Mouse (Mus musculus) left cerebral cortex, postnatal 25 days (tissue): ENCODE measurements around the gene Mfsd9. TPM values are rescaled to one million over a fixed set of nuclear protein-coding genes. Genes with fewer than 3 reads are reported as not detected.
A peak's percentile ranks its signal among the peaks of the same experiment; 100 is the strongest.

Experiments
- DNase-seq, 2 experiments: peaks; one replicate each; pipeline ENCODE4 v3.0.0; 2022; ENCODE audit warnings: low spot score in 2 of 2, mixed read lengths in 1 of 2
- intact Hi-C: fragments of 180-260 bp; cut with DNase I; formaldehyde crosslinking; loops from one replicate; pipeline ENCODE4 v1.15.1; 2025
- total RNA-seq, 2 experiments: library from RNA; stranded (reverse); gene quantifications; 2 replicates each; pipeline ENCODE4 v1.2.3; 2021

The Mfsd9 gene
- total RNA-seq: 1 to 10 TPM; 3.6 to 4.3 TPM

GRCm38 (mm10) chr1:40790324-40791141 lies at the start of gene Mfsd9:
TSS of gene Mfsd9 (minus strand) at chr1:40790687.
- peak; percentile 90 to 91 for DNase-seq
- intact Hi-C loops: no loop called here

- intact Hi-C loops: no loop called here
- no peak for DNase-seq
Observed at GRCm38 (mm10) chr1:40835468-40835867, 45.0 kb upstream of the Mfsd9 start.

- no peak for DNase-seq
- intact Hi-C loops: no loop called here
Observed at GRCm38 (mm10) chr1:40830712-40831507, 40.4 kb upstream of the Mfsd9 start.

- intact Hi-C loops: no loop called here
- no peak for DNase-seq
Observed at GRCm38 (mm10) chr1:40829213-40829914, 38.9 kb upstream of the Mfsd9 start.

GRCm38 (mm10) chr1:40825826-40826225 lies 35.3 kb upstream of the Mfsd9 start:
- DNase-seq: no peak
- intact Hi-C loops: no loop called here

- DNase-seq: no peak
- intact Hi-C loops: no loop called here
Observed at GRCm38 (mm10) chr1:40824936-40825335, 34.4 kb upstream of the Mfsd9 start.

- DNase-seq: no peak
- intact Hi-C loops: no loop called here
Observed at GRCm38 (mm10) chr1:40824517-40824916, 34.0 kb upstream of the Mfsd9 start.

GRCm38 (mm10) chr1:40815071-40815845 lies 24.8 kb upstream of the Mfsd9 start:
- no peak for DNase-seq

GRCm38 (mm10) chr1:40808643-40809042 lies 18.2 kb upstream of the Mfsd9 start:
- intact Hi-C loops: no loop called here
- no peak for DNase-seq

More at GRCm38 (mm10) chr1:40815071-40815845, 24.8 kb upstream of the Mfsd9 start:
- intact Hi-C loops: no loop called here

- intact Hi-C loops: no loop called here
- DNase-seq: no peak
Observed at GRCm38 (mm10) chr1:40805891-40806290, 15.4 kb upstream of the Mfsd9 start.

- DNase-seq: no peak
- intact Hi-C loops: no loop called here
Observed at GRCm38 (mm10) chr1:40805351-40805750, 14.9 kb upstream of the Mfsd9 start, which contains the start of gene Tmem182. TSS of gene Tmem182 (plus strand) at chr1:40805601.

- no peak for DNase-seq
- intact Hi-C loops: loop anchor here (5.0 kb wide), 1 partner anchor 1973 kb away; no protein-coding TSS in a partner anchor
Observed at GRCm38 (mm10) chr1:40804118-40804517, 13.6 kb upstream of the Mfsd9 start.

GRCm38 (mm10) chr1:40802759-40803158 lies 12.3 kb upstream of the Mfsd9 start:
- peak; percentile 61 to 62 for DNase-seq
- intact Hi-C loops: loop anchor here (2.0 to 5.0 kb wide), 2 partner anchors 42 to 1975 kb away; no protein-coding TSS in a partner anchor

GRCm38 (mm10) chr1:40800908-40801307 lies 10.4 kb upstream of the Mfsd9 start:
- intact Hi-C loops: loop anchor here (5.0 kb wide), 1 partner anchor 1976 kb away; no protein-coding TSS in a partner anchor

GRCm38 (mm10) chr1:40799121-40799520 lies 8.6 kb upstream of the Mfsd9 start:
- DNase-seq: no peak
- intact Hi-C loops: no loop called here

More at GRCm38 (mm10) chr1:40800908-40801307, 10.4 kb upstream of the Mfsd9 start:
- no peak for DNase-seq

GRCm38 (mm10) chr1:40797348-40797747 lies 6.9 kb upstream of the Mfsd9 start:
- peak; percentile 54 to 69 for DNase-seq
- intact Hi-C loops: no loop called here

GRCm38 (mm10) chr1:40795508-40795907 lies 5.0 kb upstream of the Mfsd9 start:
- intact Hi-C loops: no loop called here
- no peak for DNase-seq

- no peak for DNase-seq
Observed at GRCm38 (mm10) chr1:40789666-40790233, 737 bp downstream of the Mfsd9 start.

GRCm38 (mm10) chr1:40788956-40789355 lies 1.5 kb downstream of the Mfsd9 start:
- intact Hi-C loops: no loop called here
- DNase-seq: no peak

More at GRCm38 (mm10) chr1:40789666-40790233, 737 bp downstream of the Mfsd9 start:
- intact Hi-C loops: no loop called here
